Mouse (Mus musculus): ENCODE data around the gene Map4k4.

Gene Map4k4

DNA sequence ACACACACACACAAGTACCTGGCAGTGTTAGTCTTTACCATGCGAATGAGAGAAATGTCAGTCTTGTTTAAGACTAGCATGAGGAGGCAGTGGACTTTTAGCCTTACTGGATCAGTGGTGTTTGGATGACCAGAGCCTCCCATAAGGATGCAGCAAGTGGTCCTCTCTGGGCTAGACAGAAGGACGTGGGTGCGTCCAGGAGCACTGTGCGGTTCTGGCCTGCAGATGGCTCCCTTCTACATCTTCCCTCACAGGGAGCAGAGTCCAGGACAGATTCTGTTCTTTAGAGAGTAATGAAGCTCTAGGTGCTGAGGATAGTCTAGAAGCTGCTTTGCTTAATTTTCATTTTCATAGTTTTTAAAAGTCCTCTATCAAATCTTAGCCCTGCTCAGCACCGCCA lies 100.2 kb downstream of the Map4k4 start:
- DNase-seq (ENCODE audit: low read depth), result peak; percentile 42

- DNase-seq (ENCODE audit: low read depth), result peak; percentile 32
These were observed 101.5 kb downstream of the Map4k4 start for GRCm38 (mm10) chr1:40002129-40002727.

GRCm38 (mm10) chr1:40006043-40006651 lies 105.4 kb downstream of the Map4k4 start:
- no peak for DNase-seq (ENCODE audit: low read depth)

DNA sequence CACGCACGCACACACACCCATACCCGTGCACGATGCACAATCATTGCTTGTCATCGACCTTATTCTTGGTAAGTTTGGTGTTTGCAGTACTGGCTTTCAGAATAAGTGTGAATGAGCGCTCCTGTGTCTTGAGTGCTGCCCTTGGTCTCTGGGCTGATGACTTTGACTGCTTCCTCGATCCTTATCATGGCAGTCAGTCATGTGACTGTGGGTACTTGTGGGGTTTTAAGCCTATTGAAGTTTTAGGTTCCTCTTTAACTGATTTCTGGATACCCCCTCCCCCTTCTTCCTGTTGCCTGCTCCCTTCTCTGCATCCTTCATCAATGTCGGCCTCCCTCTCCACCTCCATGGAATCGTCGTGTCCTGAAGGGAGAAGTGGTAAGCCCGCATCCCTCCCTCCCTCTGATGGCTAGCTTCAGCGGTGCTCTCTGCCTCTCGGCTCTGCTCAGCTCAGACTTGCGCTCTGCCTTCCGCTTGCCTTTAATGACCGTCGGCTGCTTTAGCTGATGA lies 107.3 kb downstream of the Map4k4 start:
- DNase-seq (ENCODE audit: low read depth), result peak; percentile 56

DNA sequence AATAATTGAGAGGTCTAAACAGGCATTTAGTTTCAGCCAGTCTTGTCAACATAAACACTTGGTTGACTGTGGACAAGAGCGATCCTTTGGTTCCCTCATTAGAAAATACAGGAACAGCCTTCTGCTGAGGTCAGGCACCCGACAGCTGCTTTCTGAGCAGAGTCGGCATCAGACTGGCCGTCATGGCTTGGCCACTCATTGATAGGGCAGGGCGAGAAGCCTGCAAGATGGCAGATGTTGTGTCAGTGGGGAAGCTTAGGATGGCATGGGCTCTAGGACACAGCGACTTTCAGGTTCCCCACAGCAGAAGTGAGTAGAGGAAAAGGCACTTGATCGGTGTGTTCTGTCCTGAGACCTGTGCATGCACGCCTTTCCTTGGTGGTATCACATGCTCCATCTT lies 112.0 kb downstream of the Map4k4 start:
- DNase-seq (ENCODE audit: low read depth), result no peak

DNA sequence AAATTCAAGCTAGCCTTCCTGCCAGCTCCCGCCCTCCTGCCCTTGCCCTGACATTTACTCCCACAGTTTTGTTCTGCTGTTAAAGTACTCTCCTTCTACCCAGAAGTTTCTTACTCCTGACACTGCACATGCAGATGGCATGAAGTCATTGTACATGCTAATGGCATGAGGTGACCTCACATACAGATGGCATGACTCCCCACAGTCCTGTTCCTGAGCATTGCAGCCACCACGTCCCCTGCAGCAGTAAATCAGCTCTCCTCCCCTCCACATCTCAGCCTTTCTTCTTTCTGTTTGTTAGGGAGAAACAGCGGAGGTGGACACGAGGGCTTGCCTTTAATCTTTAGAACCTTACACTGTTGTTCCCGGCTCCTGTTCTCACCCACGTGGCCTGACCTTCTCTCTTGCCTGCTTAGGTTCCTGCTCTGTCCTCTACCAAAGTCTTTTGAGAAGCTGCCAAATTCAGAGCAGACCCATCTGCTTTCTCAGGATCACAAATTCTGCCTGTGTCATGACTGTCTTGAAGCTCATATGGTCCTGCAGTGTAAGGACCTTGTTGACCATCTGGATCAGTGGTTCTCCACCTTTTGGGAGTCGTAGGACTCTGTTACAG lies 114.5 kb downstream of the Map4k4 start:
- no peak for DNase-seq (ENCODE audit: low read depth)

GRCm38 (mm10) chr1:40021617-40022016 lies 120.9 kb downstream of the Map4k4 start:
- no peak for DNase-seq (ENCODE audit: low read depth)

- peak; percentile 36 for DNase-seq (ENCODE audit: low read depth)
These were observed 121.9 kb downstream of the Map4k4 start for GRCm38 (mm10) chr1:40022472-40023135.

DNA sequence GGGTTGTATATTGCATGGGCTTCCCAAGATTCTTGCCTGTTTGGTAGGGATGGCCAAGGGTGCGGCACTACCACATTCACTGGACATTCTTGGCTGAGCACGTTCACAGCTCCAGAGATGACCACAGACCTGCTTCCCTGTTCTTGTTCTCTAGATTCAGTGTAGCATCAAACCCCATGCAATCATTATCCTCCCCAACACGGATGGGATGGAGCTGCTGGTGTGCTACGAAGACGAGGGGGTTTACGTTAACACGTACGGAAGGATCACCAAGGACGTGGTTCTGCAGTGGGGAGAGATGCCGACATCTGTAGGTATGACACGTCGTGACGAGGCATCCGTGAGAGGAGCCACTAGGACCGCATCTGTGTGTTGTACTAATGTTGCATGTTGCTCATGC lies 122.5 kb downstream of the Map4k4 start:
- DNase-seq (ENCODE audit: low read depth), result no peak

- DNase-seq (ENCODE audit: low read depth), result no peak
These were observed 123.0 kb downstream of the Map4k4 start for GRCm38 (mm10) chr1:40023748-40024147.

- no peak for DNase-seq (ENCODE audit: low read depth)
These were observed 124.0 kb downstream of the Map4k4 start for GRCm38 (mm10) chr1:40024554-40025320.

GRCm38 (mm10) chr1:40025416-40025815 lies 124.7 kb downstream of the Map4k4 start:
- no peak for DNase-seq (ENCODE audit: low read depth)

DNA sequence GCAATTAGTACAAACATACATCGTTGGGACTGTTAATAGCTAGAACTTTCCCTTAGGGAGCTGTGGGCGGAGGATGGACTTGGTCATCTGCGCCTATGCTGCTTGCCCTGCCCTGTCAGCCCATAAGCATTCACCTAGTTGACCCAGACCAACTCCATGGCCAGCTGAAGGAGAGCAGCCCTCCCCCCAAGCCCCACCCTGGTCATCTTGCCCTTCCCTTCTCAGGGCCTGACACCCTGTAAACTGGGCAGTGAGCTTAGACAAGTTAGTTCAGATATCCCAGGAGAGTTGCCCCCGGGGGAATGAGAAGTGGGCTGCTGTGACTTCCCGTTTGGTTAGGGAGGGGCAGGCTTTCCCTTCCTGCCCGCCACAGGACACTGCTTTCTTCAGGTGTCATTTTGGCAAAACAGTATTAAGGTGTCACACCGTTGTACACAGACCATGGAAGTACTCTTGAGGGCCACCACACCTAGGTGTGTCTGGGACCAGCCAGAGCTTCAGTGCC lies 126.5 kb downstream of the Map4k4 start:
- DNase-seq (ENCODE audit: low read depth), result no peak

GRCm38 (mm10) chr1:40028207-40028998 lies 127.7 kb downstream of the Map4k4 start:
- DNase-seq (ENCODE audit: low read depth), result no peak

DNA sequence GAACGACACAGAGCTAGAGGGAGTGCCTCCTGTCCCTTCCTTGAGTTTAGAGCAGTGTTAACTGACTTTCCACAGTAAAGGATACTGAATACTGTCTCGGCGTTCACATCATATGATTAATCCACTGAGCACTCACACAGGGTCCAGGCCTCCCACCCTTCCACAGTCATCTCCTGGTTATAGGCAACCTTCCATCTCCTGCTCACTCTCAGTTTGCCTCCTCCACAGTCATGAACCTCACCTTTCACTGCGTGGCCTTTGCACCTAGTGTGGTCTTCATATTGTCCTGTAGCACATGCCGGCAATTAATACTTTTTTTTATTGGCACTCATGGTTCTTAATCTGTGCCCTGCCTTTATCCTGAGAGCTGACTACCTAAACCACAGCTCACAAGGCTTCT lies 128.9 kb downstream of the Map4k4 start:
- no peak for DNase-seq (ENCODE audit: low read depth)

GRCm38 (mm10) chr1:40030287-40030975 lies 129.7 kb downstream of the Map4k4 start:
- DNase-seq (ENCODE audit: low read depth), result peak; percentile 47

- no peak for DNase-seq (ENCODE audit: low read depth)
These were observed 130.3 kb downstream of the Map4k4 start for GRCm38 (mm10) chr1:40030976-40031356.

DNA sequence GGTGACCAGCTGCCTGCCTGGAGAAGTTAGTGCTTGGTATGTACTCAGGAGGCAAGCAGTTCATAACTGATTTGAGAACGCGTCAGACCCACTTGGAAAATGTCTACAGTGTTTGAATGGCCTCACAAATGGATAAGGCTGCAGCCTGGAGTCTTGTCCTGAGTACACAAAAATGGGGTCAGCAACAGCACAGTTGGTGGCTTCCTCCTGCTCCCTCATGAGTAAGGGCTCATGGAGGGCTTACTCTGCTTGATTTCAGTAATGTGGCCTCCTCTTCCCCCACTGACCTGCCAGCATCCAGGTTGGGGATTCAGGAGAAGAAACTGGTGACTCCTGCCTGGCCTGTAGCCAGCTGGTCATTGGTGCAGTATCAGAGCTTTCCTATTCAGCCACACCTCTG lies 130.9 kb downstream of the Map4k4 start:
- DNase-seq (ENCODE audit: low read depth), result no peak

DNA sequence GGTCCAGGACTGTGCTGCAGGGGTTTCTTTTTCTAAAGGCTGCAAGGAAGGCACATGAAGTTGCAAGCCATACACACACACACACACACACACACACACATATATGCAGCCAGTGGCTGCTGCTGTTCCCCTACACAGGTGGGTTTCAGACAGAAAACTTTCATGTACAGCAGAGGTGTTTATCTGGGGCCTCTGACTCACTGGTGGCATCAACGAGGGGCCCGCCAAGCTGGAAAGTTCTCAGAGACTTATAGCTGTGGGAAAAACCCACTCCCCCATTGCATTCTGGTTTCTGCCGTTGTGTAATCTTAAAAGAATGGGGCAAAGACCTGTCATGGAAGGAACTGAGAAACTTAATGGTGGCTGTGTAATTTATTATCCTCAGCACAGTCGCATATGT lies 132.6 kb downstream of the Map4k4 start:
- no peak for DNase-seq (ENCODE audit: low read depth)

DNA sequence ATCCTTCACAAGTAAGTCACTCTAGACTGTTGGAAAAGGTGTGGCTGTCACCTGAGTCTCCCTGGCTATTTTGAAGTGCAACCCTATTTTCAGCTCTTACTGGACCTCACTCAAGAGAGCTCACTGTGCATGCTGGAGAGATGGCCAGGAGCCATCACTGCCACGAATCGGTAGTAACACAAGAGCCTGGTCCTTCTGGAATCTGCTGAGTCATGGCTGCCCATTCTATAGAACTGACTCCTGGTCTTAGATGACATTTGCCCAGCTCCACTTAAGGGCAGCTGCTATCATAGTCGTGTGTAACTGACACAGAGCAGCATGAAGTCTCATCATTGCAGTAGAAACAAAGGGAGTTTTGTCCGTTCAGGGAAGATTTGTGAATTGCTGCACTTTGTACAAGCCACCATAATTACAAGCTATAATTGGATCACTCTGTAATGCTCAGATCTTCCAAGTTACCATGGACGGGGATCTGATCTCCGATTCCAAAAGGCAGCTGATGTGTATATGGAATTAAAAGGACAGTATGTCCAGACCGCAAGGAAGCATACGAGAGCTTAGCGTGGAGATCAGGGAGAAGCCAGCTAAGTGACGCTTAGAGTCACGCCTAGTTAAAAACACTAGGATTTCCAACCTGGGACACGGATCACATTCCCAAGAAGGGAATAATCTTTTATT lies 133.2 kb downstream of the Map4k4 start:
- peak; percentile 46 for DNase-seq (ENCODE audit: low read depth)
